Mouse (Mus musculus) forebrain, postnatal 0 days (tissue): ENCODE measurements around the gene Gnpda2. TPM values are rescaled to one million over a fixed set of nuclear protein-coding genes. Genes with fewer than 3 reads are reported as not detected.
A peak's percentile ranks its signal among the peaks of the same experiment; 100 is the strongest.

Experiments
- ATAC-seq: fragments of 200-750 bp; cut with Nextera tagmentation; 2 replicates; pipeline ENCODE4 v1.8.0; 2017; ENCODE audit warnings: mild to moderate bottlenecking, moderate library complexity
- DNase-seq: peaks from one replicate; pipeline ENCODE4 v3.0.0-alpha.2; 2015
- H3K27ac ChIP-seq: fragments of 300-500 bp; sonication (generic); 2 replicates; pipeline ENCODE4 v1.5.1; 2014; ENCODE audit warnings: low read depth, mild to moderate bottlenecking, antibody characterized with exemption, low read length, moderate library complexity, mixed read lengths
- H3K27me3 ChIP-seq: fragments of 300-500 bp; sonication (generic); 2 replicates; pipeline ENCODE4 v1.6.1; 2014; ENCODE audit warnings: mild to moderate bottlenecking, low read length, mixed read lengths; ENCODE audit not compliant: insufficient read depth
- H3K36me3 ChIP-seq: fragments of 300-500 bp; sonication (generic); 2 replicates; pipeline ENCODE4 v1.6.1; 2014; ENCODE audit warnings: mild to moderate bottlenecking, moderate library complexity; ENCODE audit not compliant: insufficient read depth
- H3K4me1 ChIP-seq: fragments of 300-500 bp; sonication (generic); 2 replicates; pipeline ENCODE4 v1.6.1; 2014; ENCODE audit warnings: antibody characterized with exemption; ENCODE audit not compliant: insufficient read depth
- H3K4me2 ChIP-seq: fragments of 300-500 bp; sonication (generic); 2 replicates; pipeline ENCODE4 v1.6.1; 2014; ENCODE audit warnings: low read depth, mild to moderate bottlenecking, moderate library complexity
- H3K4me3 ChIP-seq: fragments of 300-500 bp; sonication (generic); 2 replicates; pipeline ENCODE4 v1.5.1; 2014; ENCODE audit warnings: low read depth, low read length, mixed read lengths
- H3K9ac ChIP-seq: fragments of 300-500 bp; sonication (generic); 2 replicates; pipeline ENCODE4 v1.6.1; 2014; ENCODE audit warnings: mild to moderate bottlenecking
- H3K9me3 ChIP-seq: fragments of 300-500 bp; sonication (generic); 2 replicates; pipeline ENCODE4 v1.6.1; 2016; ENCODE audit warnings: low read length
- CTCF ChIP-seq: sonication (generic); IDR thresholded peaks from 2 replicates; pipeline ENCODE4 v1.5.1; 2016; ENCODE audit warnings: antibody characterized with exemption, control low read depth, low read depth
- WGBS: fragments of 180-500 bp; shearing (Covaris S2); extraction: QIAGEN DNeasy Blood & Tissue Kit; methylation state at CpG from one replicate; pipeline ENCODE4 v1.1.7; 2014; 5-methylcytosine and 5-hydroxymethylcytosine counted together
- polyA plus RNA-seq: library from polyadenylated mRNA; unstranded; fragments of >200 nt; fragmentation: Nextera tagmentation; extraction: Ambion mirVana; gene quantifications from 2 replicates; pipeline ENCODE4 v1.2.1, GENCODE M21; 2015
- total RNA-seq: library from RNA; depleted of rRNA; stranded (reverse); fragments of >200 nt; gene quantifications from 2 replicates; pipeline ENCODE4 v1.2.3, GENCODE M21; 2014; rRNA removed

Gnpda2 gene
- total RNA-seq (22.4 and 24.3 TPM in 2 replicates), polyA plus RNA-seq (37.2 and 40.4 TPM in 2 replicates)

DNA sequence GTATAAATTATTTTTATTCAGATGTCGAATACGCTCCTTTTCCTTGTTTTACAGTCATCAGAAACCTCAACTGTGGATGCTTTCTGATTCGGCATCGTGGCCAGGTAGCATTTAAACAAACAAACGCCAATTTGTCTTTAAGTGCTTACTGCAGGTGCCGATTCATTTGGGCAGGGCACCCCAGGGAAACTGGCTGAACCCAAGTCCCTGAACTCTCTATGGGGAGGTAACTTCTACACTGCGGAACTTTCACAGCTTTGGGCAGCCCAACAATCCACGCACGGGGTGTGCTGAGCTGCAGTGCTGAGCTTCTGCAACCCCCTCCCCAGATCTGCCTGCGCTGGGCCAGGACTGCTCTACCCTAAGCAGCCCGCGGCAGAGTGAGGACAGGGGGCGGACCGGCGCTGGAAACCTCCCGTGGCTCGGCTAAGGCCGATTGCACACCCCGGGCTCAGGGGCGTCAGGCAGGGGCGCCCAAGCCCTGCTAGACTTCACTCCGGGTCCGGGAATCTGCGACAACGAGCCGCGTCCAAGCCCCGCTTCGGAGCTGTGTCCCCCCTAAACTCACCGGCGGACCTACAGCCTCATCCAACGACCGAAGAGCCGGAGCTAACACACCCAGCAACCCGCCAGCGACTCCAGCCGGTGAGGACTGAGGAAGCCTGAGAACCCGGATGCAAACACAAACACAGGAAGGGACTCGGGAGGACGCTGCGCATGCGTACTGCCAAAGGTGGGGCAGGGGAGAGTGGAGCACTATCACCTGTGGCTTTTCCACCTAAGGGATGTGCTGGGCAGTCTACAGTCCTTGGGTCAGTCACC, at the start of gene Gnpda2:
Gnpda2 (minus strand) TSS at position 701 of the 822 bp plus-strand sequence.
- no peaks in the 10 kb centered on the region for H3K27me3 ChIP-seq
- peak within 1 kb of the TSS; percentile 76 for H3K27ac ChIP-seq
- peaks cover 5% of the 10 kb centered on the region for H3K4me1 ChIP-seq
- peak within 1 kb of the TSS; percentile 66 for H3K4me3 ChIP-seq
- 2% methylated on average over 42 of the region's 42 CpGs for WGBS
- H3K4me2 ChIP-seq: peak within 1 kb of the TSS; percentile 74
- H3K9ac ChIP-seq: peak within 1 kb of the TSS; percentile 77
- peak; percentile 71 for TF ChIP-seq CTCF
- peaks cover 4% of the 10 kb centered on the region; the same call in 1 of the 2 replicates for H3K36me3 ChIP-seq
- ATAC-seq (peak; percentile 97), DNase-seq (peak; percentile 94)
- H3K9me3 ChIP-seq: no peaks in the 10 kb centered on the region

DNA sequence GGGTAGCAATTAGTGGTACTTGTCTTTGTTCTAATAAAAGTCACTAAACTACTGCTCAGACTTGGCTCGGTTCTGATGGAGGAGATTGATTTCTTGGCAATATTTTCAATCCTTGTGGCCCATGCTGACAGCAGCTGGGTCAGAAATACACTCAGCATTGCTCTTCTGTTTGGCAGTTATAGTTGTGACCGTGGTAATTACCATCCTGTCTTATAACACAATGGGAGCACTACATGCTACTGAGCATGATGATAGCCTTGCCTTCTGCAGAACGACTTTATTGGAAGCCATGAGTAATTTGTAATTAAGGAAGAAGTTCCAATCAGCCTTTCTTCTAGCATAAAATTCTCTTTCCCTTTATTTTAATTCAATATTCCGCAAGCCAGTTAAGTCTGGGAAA, 42.6 kb upstream of the Gnpda2 start:
- 36% methylated on average over 4 of the region's 4 CpGs for WGBS
- Histone ChIP-seq H3K4me1 (no peaks in the 10 kb centered on the region), H3K36me3 (no peaks in the 10 kb centered on the region), H3K4me2 (no peak overlapping the region), H3K27me3 (no peaks in the 10 kb centered on the region), H3K9me3 (no peaks in the 10 kb centered on the region), H3K27ac (no peak overlapping the region), H3K4me3 (no peak overlapping the region), H3K9ac (no peak overlapping the region)
- ATAC-seq (peak; percentile 92), DNase-seq (peak; percentile 32)
- no peak for TF ChIP-seq CTCF

DNA sequence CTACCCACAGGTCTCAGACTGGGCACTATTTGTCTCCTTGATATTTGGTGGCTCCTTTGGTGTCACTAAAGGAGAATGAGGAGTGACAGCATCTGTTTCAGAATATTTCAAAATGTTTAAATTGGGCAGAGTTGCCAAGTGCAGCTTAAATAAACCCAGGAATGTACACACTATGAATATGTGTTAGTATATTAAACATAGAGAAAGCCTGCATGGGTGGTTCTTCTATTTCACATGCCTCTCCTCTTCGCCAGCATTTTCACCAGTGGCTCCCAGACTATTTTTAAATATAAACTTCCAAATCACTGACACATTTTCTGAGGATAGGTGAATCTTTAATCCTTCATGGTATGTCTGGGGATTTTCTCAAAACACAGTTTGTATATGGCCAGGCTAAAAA, 28.8 kb upstream of the Gnpda2 start:
- ATAC-seq (no peak), DNase-seq (no peak)
- WGBS: 62% methylated on average over 1 of the region's 1 CpGs
- Histone ChIP-seq H3K27ac (no peak overlapping the region), H3K9me3 (no peaks in the 10 kb centered on the region), H3K36me3 (no peaks in the 10 kb centered on the region), H3K4me1 (no peaks in the 10 kb centered on the region), H3K9ac (no peak overlapping the region), H3K4me2 (no peak overlapping the region), H3K27me3 (no peaks in the 10 kb centered on the region), H3K4me3 (no peak overlapping the region)
- no peak for TF ChIP-seq CTCF

DNA sequence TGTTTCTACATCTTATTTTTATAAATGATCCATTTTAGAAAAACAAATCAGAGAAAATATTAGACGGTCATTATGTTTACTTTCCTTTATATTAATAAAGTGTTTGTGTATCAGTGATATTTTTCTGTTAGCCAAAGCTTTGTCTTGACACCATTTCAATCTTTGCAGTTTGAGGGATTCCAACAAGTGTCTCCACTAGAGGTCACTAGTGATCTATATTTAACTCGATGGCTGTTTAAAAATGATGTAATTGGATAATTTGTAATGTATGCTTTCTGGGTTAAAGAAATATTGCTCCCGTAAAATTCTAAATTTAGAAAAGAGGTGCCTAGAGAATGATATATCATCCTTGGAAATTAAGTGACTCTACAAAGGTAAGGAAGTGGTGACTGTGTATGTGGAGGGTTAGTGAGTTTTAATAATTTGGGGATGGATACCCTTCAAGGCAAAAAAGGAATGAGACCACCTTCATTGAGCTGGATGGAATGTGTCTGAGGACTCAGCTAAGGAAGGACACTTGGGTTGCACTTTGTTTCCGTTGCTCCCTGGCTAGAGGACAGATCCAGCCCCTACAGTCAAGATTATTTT, 21.2 kb upstream of the Gnpda2 start:
- TF ChIP-seq CTCF: peak; percentile 74
- Histone ChIP-seq H3K4me1 (no peaks in the 10 kb centered on the region), H3K9me3 (no peaks in the 10 kb centered on the region), H3K4me3 (no peak overlapping the region), H3K9ac (no peak overlapping the region), H3K27me3 (no peaks in the 10 kb centered on the region), H3K36me3 (no peaks in the 10 kb centered on the region), H3K27ac (no peak overlapping the region), H3K4me2 (no peak overlapping the region)
- ATAC-seq: peak; percentile 56; the same call in 1 of the 2 replicates
- 25% methylated on average over 4 of the region's 4 CpGs for WGBS
- peak; percentile 72 for DNase-seq

DNA sequence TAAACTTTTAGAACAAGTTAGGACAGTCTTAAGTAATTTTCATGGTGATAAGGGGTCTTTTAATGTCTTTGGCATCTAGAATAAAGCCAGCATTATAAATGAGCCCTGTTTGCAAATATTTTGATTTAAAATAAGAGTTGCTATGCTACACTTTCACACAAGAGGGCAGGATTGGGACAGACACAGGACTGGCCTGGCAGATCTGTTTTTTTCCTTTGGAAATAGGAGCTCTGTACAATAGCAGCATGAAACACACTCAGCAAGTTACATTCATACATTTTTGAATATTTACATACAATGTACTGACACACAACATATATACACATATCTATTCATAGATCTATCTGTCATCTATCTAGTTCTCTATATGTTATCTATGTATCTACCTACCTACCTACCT, 8.9 kb upstream of the Gnpda2 start:
- Histone ChIP-seq H3K27ac (no peak overlapping the region), H3K27me3 (no peaks in the 10 kb centered on the region), H3K36me3 (no peaks in the 10 kb centered on the region), H3K9ac (no peak overlapping the region), H3K9me3 (no peaks in the 10 kb centered on the region), H3K4me1 (no peaks in the 10 kb centered on the region), H3K4me2 (no peak overlapping the region), H3K4me3 (no peak overlapping the region)
- peak; percentile 35 for DNase-seq
- no peak for ATAC-seq
- peak; percentile 69 for TF ChIP-seq CTCF

DNA sequence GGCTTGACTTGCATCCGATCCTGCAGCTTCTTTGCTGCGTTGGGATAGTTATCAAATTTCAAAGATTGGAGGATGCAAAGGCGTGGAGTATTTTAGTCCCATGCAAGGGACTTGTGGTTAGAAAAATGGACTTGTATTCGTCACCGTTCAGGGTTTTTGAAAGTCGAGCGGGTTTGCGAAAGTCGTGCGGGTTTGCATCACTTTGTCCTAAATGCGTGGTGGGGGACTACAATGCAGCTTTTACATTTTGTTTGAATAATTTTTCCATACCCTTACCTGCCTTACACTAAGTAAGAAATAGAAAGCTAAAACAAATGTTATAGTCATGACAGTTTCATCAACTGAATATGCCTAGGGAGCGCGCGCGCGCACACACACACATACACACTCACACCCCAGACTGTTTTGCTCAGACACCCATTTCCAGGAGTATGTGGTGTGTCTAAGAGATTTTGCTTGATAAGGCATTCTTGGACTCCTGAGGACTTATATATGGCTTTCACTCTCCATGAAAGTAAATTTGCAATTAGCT, 34.7 kb downstream of the Gnpda2 start:
- Histone ChIP-seq H3K27ac (peak overlapping the region; percentile 90), H3K4me2 (peak overlapping the region; percentile 67), H3K4me3 (peak overlapping the region; percentile 60), H3K4me1 (0 out of 2 replicates have a peak, but pooled peaks cover 5% of the 10 kb centered on the region), H3K9ac (peak overlapping the region; percentile 86), H3K9me3 (no peaks in the 10 kb centered on the region), H3K36me3 (peaks cover 9% of the 10 kb centered on the region; the same call in 1 of the 2 replicates), H3K27me3 (no peaks in the 10 kb centered on the region)
- 10% methylated on average over 16 of the region's 16 CpGs for WGBS
- peak; percentile 74 for DNase-seq
- TF ChIP-seq CTCF: no peak
- peak; percentile 23 for ATAC-seq
